Mouse (Mus musculus) neural tube, embryonic 11.5 days (tissue): ENCODE measurements around the gene Wbp11. TPM values are rescaled to one million over a fixed set of nuclear protein-coding genes. Genes with fewer than 3 reads are reported as not detected.
"Not testable (repeated sequence)": the region's sequence is repeated elsewhere in the genome, so short reads cannot be mapped to it uniquely, and the experiment has no call there.

ENCODE experiments used
- ATAC-seq: fragments of 200-750 bp; cut with Nextera tagmentation; 2 replicates; pipeline ENCODE4 v1.8.0; 2017; ENCODE audit warnings: moderate number of reproducible peaks, mild to moderate bottlenecking, moderate TSS enrichment, moderate library complexity; ENCODE audit not compliant: insufficient read depth, low FRiP score, low TSS enrichment
- DNase-seq: peaks from one replicate; pipeline ENCODE4 v3.0.0-alpha.2; 2015; ENCODE audit warnings: low spot score
- H3K27ac ChIP-seq: fragments of 300-500 bp; sonication (generic); 2 replicates; pipeline ENCODE4 v1.5.1; 2014; ENCODE audit warnings: low read depth, mild to moderate bottlenecking, low read length
- H3K27me3 ChIP-seq: fragments of 300-500 bp; sonication (generic); 2 replicates; pipeline ENCODE4 v1.6.1; 2014; ENCODE audit warnings: mild to moderate bottlenecking, low read length, mixed read lengths; ENCODE audit not compliant: control insufficient read depth, insufficient read depth
- H3K36me3 ChIP-seq: fragments of 300-500 bp; sonication (generic); 2 replicates; pipeline ENCODE4 v1.6.1; 2014; ENCODE audit warnings: mild to moderate bottlenecking, low read length, moderate library complexity, mixed read lengths; ENCODE audit not compliant: control insufficient read depth, insufficient read depth
- H3K4me1 ChIP-seq: fragments of 300-500 bp; sonication (generic); 2 replicates; pipeline ENCODE4 v1.6.1; 2014; ENCODE audit warnings: low read length, mixed read lengths; ENCODE audit not compliant: control insufficient read depth, insufficient read depth
- H3K4me2 ChIP-seq: fragments of 300-500 bp; sonication (generic); 2 replicates; pipeline ENCODE4 v1.6.1; 2014; ENCODE audit warnings: low read depth, mild to moderate bottlenecking, moderate library complexity
- H3K4me3 ChIP-seq: fragments of 300-500 bp; sonication (generic); 2 replicates; pipeline ENCODE4 v1.5.1; 2014; ENCODE audit warnings: low read depth, low read length
- H3K9ac ChIP-seq: fragments of 300-500 bp; sonication (generic); 2 replicates; pipeline ENCODE4 v1.6.1; 2014; ENCODE audit warnings: mild to moderate bottlenecking, low read length
- H3K9me3 ChIP-seq: fragments of 300-500 bp; sonication (generic); 2 replicates; pipeline ENCODE4 v1.6.1; 2016; ENCODE audit warnings: low read length; ENCODE audit not compliant: control insufficient read depth
- WGBS: fragments of 180-500 bp; shearing (Covaris S2); extraction: QIAGEN DNeasy Blood & Tissue Kit; methylation state at CpG from one replicate; pipeline ENCODE4 v1.1.7; 2014; 5-methylcytosine and 5-hydroxymethylcytosine counted together
- polyA plus RNA-seq: library from polyadenylated mRNA; unstranded; fragments of >200 nt; fragmentation: Nextera tagmentation; extraction: Ambion mirVana; gene quantifications from 2 replicates; pipeline ENCODE4 v1.2.1, GENCODE M21; 2014

Gene Wbp11
- polyA plus RNA-seq, 1 experiment from 2014 or later = 150 TPM

DNA sequence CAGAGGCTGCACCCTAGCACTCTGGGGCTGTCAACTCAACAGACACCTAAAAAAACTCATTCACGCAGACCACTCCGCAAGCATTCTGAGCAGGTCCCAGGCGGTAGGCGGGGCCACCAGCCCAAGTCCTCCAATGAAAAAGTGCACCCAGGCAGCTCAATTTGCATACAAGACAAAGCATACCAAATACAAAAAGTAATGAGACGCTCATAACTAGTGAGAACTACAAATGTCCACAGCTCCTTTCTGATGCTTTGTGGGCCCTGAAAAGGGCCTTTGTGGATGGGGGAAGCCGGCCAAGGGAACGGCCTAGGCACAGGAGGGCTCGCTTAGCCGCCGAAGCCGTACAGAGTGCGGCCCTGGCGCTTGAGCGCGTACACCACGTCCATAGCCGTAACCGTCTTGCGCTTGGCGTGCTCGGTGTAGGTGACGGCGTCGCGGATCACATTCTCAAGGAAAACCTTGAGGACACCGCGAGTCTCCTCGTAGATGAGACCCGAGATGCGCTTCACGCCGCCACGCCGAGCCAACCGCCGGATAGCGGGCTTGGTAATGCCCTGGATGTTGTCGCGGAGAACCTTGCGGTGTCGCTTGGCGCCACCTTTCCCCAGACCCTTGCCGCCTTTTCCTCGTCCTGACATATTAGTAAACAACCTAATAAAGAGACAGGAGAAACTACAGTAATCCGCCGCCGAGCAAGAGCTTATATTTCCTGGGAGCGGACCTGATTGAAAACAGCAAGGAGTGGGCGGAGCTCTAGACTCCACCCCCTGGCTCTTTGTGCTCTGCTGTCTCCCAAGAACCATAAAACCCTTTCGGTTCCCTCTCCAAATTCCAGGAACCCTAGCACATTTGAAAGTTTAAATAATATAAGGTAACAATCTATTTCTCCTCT lies 24.0 kb downstream of the Wbp11 start, which contains the start of gene Hist4h4:
Hist4h4 (minus strand) TSS at position 677 of the 895 bp plus-strand sequence.
- Histone ChIP-seq H3K4me3 (peak within 1 kb of the TSS; percentile 74), H3K36me3 (no peaks in the 10 kb centered on the region), H3K4me1 (0 out of 2 replicates have a peak, but pooled peaks cover 2% of the 10 kb centered on the region), H3K27ac (peak within 1 kb of the TSS; percentile 100), H3K27me3 (no peaks in the 10 kb centered on the region), H3K9ac (peak within 1 kb of the TSS; percentile 98), H3K9me3 (no peaks in the 10 kb centered on the region), H3K4me2 (peak within 1 kb of the TSS; percentile 84)
- WGBS = under 1% methylated on average over 50 of the region's 50 CpGs
- DNase-seq (peak; percentile 90), ATAC-seq (peak; percentile 66)

DNA sequence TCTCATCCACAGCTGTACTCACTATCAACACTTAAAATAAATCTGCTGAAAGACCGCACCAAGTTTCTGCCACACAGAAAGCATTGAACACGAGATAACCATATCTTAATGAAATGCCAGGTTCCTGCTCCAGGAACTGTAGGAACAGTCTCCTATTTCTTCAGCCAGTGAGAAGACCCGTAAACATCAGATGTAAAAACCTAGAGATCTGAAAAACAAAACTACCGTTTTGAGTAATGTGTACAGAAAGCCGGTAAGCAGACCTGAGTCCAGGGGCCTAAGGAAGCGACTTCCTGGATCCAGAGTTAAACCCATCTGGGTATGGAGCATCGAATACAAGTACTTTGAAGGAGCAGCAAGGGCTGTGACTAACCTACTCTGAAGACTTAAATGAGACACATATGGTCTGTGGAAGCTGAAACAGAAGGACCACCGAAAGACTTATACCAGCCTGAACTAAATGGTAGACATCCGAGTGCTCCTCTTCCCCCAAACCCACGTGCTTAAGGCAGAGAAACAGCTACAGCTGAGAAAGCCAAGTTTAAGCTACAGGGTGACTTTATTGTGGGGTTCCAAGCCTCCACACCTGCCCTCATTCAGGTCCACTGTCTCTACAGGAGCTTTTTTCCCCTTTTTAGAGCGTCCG lies 24.8 kb downstream of the Wbp11 start:
- no peaks in the 10 kb centered on the region for H3K27me3 ChIP-seq
- H3K36me3 ChIP-seq = no peaks in the 10 kb centered on the region
- no peaks in the 10 kb centered on the region for H3K4me1 ChIP-seq
- H3K4me2 ChIP-seq = peak overlapping the region; percentile 84
- ATAC-seq (no peak; the same call in 1 of the 2 replicates), DNase-seq (no peak)
- peak overlapping the region; percentile 98 for H3K9ac ChIP-seq
- H3K9me3 ChIP-seq = no peaks in the 10 kb centered on the region
- H3K4me3 ChIP-seq = peak overlapping the region; percentile 74
- H3K27ac ChIP-seq = peak overlapping the region; percentile 100
- WGBS = 30% methylated on average over 12 of the region's 12 CpGs

DNA sequence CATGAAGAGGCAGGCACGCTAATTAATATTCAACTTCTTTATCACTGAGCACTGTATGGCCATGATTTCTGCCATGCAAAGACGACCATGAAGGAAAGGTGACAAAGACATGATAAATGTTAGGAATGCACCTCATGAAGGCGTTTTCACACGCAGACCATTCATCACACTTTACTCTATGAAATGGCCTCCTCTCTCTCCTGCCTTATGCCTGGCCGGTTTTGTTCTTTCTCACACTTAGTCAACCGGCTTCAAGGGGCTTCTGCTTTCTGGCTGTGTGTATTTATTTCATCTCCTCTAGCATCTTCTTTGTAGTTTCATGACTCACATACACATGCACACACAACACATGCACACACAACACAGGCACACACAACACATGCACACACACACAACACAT lies 26.8 kb downstream of the Wbp11 start:
- WGBS = 88% methylated on average over 6 of the region's 6 CpGs
- DNase-seq = no peak

DNA sequence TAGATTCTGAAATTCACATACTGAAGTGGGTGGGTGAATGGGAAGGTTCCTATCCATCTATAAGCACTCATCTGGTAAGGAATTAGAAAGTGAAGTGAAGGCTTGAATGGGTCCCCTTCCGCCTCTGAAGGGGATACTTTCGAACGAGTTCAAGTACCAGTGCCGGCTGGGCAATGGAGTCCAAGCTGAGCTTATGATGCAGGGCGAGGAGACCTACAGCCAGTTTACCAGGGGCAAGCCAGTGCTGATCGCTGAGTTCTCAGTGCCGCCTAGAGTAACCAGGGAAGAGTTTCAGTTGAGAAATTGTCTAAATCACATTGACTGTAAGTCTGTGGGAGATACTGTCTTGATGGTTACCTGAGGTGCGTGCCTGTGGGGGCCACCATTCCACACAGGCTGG lies 27.3 kb downstream of the Wbp11 start:
- 94% methylated on average over 8 of the region's 8 CpGs for WGBS
- H3K4me1 ChIP-seq = no peaks in the 10 kb centered on the region
- H3K9ac ChIP-seq = no peak overlapping the region
- no peak overlapping the region for H3K4me2 ChIP-seq
- no peaks in the 10 kb centered on the region for H3K9me3 ChIP-seq
- no peak overlapping the region for H3K27ac ChIP-seq
- ATAC-seq (no peak), DNase-seq (no peak)
- no peaks in the 10 kb centered on the region for H3K27me3 ChIP-seq
- H3K36me3 ChIP-seq = no peaks in the 10 kb centered on the region
- H3K4me3 ChIP-seq = no peak overlapping the region

More for the DNA sequence above, 26.8 kb downstream of the Wbp11 start:
- Histone ChIP-seq H3K27ac (no peak overlapping the region), H3K4me3 (no peak overlapping the region), H3K9me3 (no peaks in the 10 kb centered on the region), H3K4me2 (no peak overlapping the region), H3K9ac (no peak overlapping the region), H3K27me3 (no peaks in the 10 kb centered on the region), H3K36me3 (no peaks in the 10 kb centered on the region), H3K4me1 (no peaks in the 10 kb centered on the region)
- no peak for ATAC-seq

DNA sequence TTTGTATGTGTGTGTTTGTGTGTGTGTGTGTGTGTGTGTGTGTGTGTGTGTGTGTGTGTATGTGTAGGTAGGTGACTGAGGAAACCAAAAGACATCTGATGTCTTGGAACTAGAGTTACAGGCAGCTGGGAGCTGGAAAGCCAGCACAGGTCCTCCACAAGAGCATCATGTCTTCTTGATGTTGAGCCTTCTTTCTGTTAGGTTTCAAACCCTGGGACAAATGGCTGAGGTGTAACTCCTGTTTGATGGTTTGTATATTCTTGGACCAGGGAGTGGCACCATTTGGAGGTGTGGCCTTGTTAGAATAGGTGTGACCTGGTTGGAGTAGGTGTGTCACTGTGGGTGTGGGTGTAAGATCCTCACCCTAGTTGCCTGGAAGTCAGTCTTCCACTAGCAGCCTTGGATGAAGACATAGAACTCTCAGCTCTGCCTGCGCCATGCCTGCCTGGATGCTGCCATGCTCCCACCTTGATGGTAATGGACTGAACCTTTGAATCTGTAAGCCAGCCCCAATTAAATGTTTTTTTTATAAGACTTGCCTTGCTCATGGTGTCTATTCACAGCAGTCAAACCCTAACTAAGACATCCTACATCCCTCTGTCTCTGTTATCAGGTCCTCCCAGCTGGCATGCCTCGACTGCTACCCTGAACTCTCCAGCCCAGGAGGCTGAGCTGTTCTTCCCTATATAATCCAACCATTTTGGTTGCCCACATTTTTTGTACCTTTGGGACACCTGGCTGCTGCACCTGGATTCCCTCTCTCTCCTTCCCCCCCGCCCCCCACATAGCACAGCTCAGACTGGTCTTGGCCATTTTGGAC lies 29.9 kb downstream of the Wbp11 start:
- not testable (repeated sequence) for H3K36me3 ChIP-seq, H3K4me3 ChIP-seq, H3K4me1 ChIP-seq, H3K4me2 ChIP-seq, H3K27ac ChIP-seq, ATAC-seq, H3K9ac ChIP-seq, H3K27me3 ChIP-seq, H3K9me3 ChIP-seq, DNase-seq
- 88% methylated on average over 3 of the region's 3 CpGs for WGBS

DNA sequence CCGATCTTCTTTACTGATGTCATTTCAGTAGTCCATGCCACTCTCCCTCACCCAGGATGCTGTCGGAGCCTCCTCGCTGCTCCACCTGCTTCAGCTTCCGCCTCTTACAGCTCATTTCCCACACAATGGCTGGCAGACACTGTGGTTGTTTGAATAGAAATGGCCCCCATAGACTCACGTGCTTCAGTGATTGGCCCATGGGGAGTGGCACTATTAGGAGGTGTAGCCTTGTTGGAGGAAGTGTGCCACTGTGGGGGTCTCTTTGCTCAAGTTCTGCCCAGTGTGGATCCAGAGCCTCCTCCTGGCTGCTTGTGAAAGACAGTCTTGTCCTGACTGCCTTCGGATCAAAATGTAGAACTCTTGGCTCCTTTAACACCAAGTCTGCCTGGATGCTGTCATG lies 32.2 kb downstream of the Wbp11 start:
- H3K27me3 ChIP-seq = no peaks in the 10 kb centered on the region
- 50% methylated on average over 6 of the region's 6 CpGs for WGBS
- ATAC-seq = no peak
- H3K9me3 ChIP-seq = no peaks in the 10 kb centered on the region
- no peaks in the 10 kb centered on the region for H3K4me1 ChIP-seq
- H3K9ac ChIP-seq = no peak overlapping the region
- no peak overlapping the region for H3K4me2 ChIP-seq
- no peak overlapping the region for H3K27ac ChIP-seq
- H3K36me3 ChIP-seq = no peaks in the 10 kb centered on the region
- no peak for DNase-seq
- no peak overlapping the region for H3K4me3 ChIP-seq

DNA sequence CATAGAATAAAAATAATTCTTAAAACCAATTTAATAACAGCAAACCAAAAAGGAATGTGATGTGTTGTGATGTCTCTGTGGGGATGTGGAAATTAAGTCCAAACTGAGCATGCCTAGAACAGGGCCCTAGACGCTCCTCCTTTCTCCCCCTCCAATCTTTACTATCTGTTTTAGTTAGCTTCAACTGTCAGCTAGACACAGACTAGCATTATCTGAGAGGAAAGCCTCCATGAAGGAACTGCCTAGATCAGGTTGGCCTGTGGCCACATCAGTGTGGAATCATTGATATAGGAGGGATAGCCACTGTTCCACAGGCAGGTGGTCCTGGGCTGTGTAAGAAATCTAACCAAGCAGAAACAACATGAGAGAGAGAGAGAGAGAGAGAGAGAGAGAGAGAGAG lies 32.9 kb downstream of the Wbp11 start:
- Histone ChIP-seq H3K9ac (no peak overlapping the region), H3K4me3 (no peak overlapping the region), H3K36me3 (no peaks in the 10 kb centered on the region), H3K4me1 (no peaks in the 10 kb centered on the region), H3K9me3 (no peaks in the 10 kb centered on the region), H3K27ac (no peak overlapping the region), H3K4me2 (no peak overlapping the region), H3K27me3 (no peaks in the 10 kb centered on the region)
- ATAC-seq (no peak), DNase-seq (no peak)
- 52% methylated on average over 1 of the region's 1 CpGs for WGBS

DNA sequence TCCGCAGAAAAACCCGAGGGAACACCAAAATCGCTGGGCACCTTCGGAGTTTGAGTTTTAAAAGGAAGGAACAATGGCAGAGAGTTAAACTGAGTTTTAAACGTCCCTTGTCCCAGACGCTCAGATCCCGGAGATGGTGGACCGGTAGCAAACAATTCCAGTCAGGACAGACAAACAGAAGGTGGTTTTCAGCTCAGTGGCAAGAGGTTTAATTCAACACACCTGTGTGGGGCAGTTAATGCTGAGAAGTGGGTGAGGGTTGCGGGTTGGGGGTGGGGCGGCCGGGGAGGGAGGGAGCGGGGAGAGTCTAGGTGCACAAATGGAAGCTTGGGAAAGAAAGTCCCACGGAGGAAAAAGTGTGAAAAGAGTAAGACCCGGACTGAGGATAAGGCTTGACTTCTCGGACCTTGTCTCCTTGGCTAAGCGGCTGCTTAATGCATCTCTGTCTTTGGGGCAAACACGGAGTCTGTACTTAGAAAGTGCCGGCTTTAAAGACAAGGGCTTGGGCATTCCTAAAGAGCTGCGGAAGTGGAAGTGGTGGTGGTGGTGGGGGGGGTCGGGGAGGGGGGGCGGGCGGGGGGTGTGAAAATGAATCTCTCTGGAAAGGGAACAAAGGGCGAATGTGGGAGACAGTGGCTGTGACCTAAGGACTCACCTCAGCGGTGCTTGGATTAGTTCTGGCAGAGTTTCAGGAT lies 34.1 kb downstream of the Wbp11 start:
- H3K27me3 ChIP-seq = no peaks in the 10 kb centered on the region
- H3K27ac ChIP-seq = no peak overlapping the region
- no peaks in the 10 kb centered on the region for H3K9me3 ChIP-seq
- DNase-seq = no peak
- ATAC-seq = peak; percentile 47
- H3K4me3 ChIP-seq = peak overlapping the region; percentile 29
- H3K4me1 ChIP-seq = no peaks in the 10 kb centered on the region
- peak overlapping the region; percentile 63 for H3K4me2 ChIP-seq
- WGBS = 2% methylated on average over 21 of the region's 24 CpGs
- no peaks in the 10 kb centered on the region for H3K36me3 ChIP-seq
- H3K9ac ChIP-seq = peak overlapping the region; percentile 40
